Mouse (Mus musculus) neural tube, embryonic 15.5 days (tissue): ENCODE results near the gene Catsper1. TPM values are rescaled to one million over a fixed set of nuclear protein-coding genes. Genes with fewer than 3 reads are reported as not detected.

Experiments
- ATAC-seq: fragments of 200-750 bp; cut with Nextera tagmentation; 2 replicates; pipeline ENCODE4 v1.8.0; 2017; ENCODE audit warnings: mild to moderate bottlenecking, moderate TSS enrichment, moderate library complexity; ENCODE audit not compliant: low FRiP score
- H3K27ac ChIP-seq: fragments of 300-500 bp; sonication (generic); replicated peaks from 2 replicates; pipeline ENCODE4 v1.5.1; 2015; ENCODE audit warnings: mild to moderate bottlenecking, inconsistent platforms
- H3K27me3 ChIP-seq: fragments of 300-500 bp; sonication (generic); replicated peaks from 2 replicates; pipeline ENCODE4 v1.6.1; 2015; ENCODE audit warnings: inconsistent platforms
- H3K36me3 ChIP-seq: fragments of 300-500 bp; sonication (generic); 2 replicates; pipeline ENCODE4 v1.6.1; 2015; ENCODE audit warnings: inconsistent platforms
- H3K4me1 ChIP-seq: fragments of 300-500 bp; sonication (generic); 2 replicates; pipeline ENCODE4 v1.6.1; 2015; ENCODE audit warnings: inconsistent platforms
- H3K4me2 ChIP-seq: fragments of 300-500 bp; sonication (generic); 2 replicates; pipeline ENCODE4 v1.6.1; 2015; ENCODE audit warnings: inconsistent platforms, mild to moderate bottlenecking, moderate library complexity
- H3K4me3 ChIP-seq: fragments of 300-500 bp; sonication (generic); replicated peaks from 2 replicates; pipeline ENCODE4 v1.5.1; 2015; ENCODE audit warnings: mild to moderate bottlenecking, inconsistent platforms
- H3K9ac ChIP-seq: fragments of 300-500 bp; sonication (generic); replicated peaks from 2 replicates; pipeline ENCODE4 v1.6.1; 2015; ENCODE audit warnings: mild to moderate bottlenecking, inconsistent platforms
- H3K9me3 ChIP-seq: fragments of 300-500 bp; sonication (generic); replicated peaks from 2 replicates; pipeline ENCODE4 v1.6.1; 2016; ENCODE audit warnings: inconsistent platforms
- WGBS: fragments of 180-500 bp; shearing (Covaris S2); methylation state at CpG from one replicate; pipeline ENCODE4 v1.1.7; 2015; ENCODE audit warnings: mixed read lengths; 5-methylcytosine and 5-hydroxymethylcytosine counted together
- polyA plus RNA-seq: library from polyadenylated mRNA; unstranded; fragments of >200 nt; fragmentation: Nextera tagmentation; extraction: Ambion mirVana; gene quantifications from 2 replicates; pipeline ENCODE4 v1.2.1, GENCODE M21; 2015

Gene Catsper1
- polyA plus RNA-seq, 1 experiment from 2014 or later, result not detected

GRCm38 (mm10) chr19:5384715-5385114 lies 49.2 kb downstream of the Catsper1 start:
- no peak overlapping the region for H3K27ac ChIP-seq
- H3K27me3 ChIP-seq, result no peaks in the 10 kb centered on the region
- H3K9me3 ChIP-seq, result no peaks in the 10 kb centered on the region
- WGBS, result 90% methylated on average over 8 of the region's 8 CpGs
- no peak overlapping the region for H3K4me3 ChIP-seq
- H3K9ac ChIP-seq, result no peak overlapping the region
- ATAC-seq, result no peak
- peaks cover 29% of the 10 kb centered on the region for H3K4me1 ChIP-seq
- H3K4me2 ChIP-seq, result no peak overlapping the region
- peaks cover 62% of the 10 kb centered on the region for H3K36me3 ChIP-seq

- H3K4me2 ChIP-seq, result peak overlapping the region; percentile 91
- peak overlapping the region; percentile 80 for H3K9ac ChIP-seq
- peak; percentile 37; the same call in 1 of the 2 replicates for ATAC-seq
- no peaks in the 10 kb centered on the region for H3K27me3 ChIP-seq
- peaks cover 29% of the 10 kb centered on the region for H3K36me3 ChIP-seq
- peak overlapping the region; percentile 86 for H3K4me3 ChIP-seq
- H3K9me3 ChIP-seq, result no peaks in the 10 kb centered on the region
- under 1% methylated on average over 41 of the region's 43 CpGs for WGBS
- H3K27ac ChIP-seq, result peak overlapping the region; percentile 85
- H3K4me1 ChIP-seq, result peaks cover 44% of the 10 kb centered on the region
Measured at GRCm38 (mm10) chr19:5388011-5388441, 52.5 kb downstream of the Catsper1 start.

GRCm38 (mm10) chr19:5388588-5389242 lies 53.2 kb downstream of the Catsper1 start, which contains the start of gene Sart1:
Gene Sart1, minus strand, starts transcription at chr19:5388703.
- ATAC-seq, result peak; percentile 96
- Histone ChIP-seq H3K4me2 (peak within 1 kb of the TSS; percentile 91), H3K9me3 (no peaks in the 10 kb centered on the region), H3K27ac (peak within 1 kb of the TSS; percentile 85), H3K27me3 (no peaks in the 10 kb centered on the region), H3K4me3 (peak within 1 kb of the TSS; percentile 86), H3K36me3 (peaks cover 22% of the 10 kb centered on the region), H3K9ac (peak within 1 kb of the TSS; percentile 80), H3K4me1 (peaks cover 44% of the 10 kb centered on the region)
- 2% methylated on average over 42 of the region's 43 CpGs for WGBS

- H3K9ac ChIP-seq, result peak overlapping the region; percentile 77
- no peak overlapping the region for H3K27ac ChIP-seq
- H3K27me3 ChIP-seq, result no peaks in the 10 kb centered on the region
- peak overlapping the region; percentile 91 for H3K4me2 ChIP-seq
- 62% methylated on average over 12 of the region's 12 CpGs for WGBS
- peak overlapping the region; percentile 86 for H3K4me3 ChIP-seq
- no peak for ATAC-seq
- peaks cover 44% of the 10 kb centered on the region for H3K4me1 ChIP-seq
- H3K9me3 ChIP-seq, result no peaks in the 10 kb centered on the region
- H3K36me3 ChIP-seq, result peaks cover 12% of the 10 kb centered on the region
Measured at GRCm38 (mm10) chr19:5389647-5390046, 54.1 kb downstream of the Catsper1 start.

DNA sequence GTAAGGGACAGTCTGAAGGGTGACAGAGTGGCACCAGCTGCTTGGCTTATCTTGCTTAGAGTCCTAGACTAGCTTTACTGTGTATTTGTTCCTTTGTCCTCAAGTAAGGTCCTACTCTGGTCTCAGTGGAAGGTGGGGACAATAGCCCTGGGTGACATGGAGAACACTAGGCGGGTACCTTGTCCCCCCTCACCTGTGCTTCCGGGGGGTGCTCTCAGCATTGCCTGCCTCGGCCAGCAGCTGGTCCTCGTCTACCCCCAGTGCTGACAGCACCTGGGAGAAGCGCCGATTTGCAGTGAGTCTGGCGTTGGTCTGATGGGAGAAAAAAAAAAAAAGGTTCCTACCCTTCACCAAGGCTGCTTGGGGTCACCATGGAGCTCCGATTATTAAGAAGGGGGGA lies 54.9 kb downstream of the Catsper1 start:
- WGBS, result 90% methylated on average over 8 of the region's 8 CpGs
- peak overlapping the region; percentile 91 for H3K4me2 ChIP-seq
- ATAC-seq, result no peak

DNA sequence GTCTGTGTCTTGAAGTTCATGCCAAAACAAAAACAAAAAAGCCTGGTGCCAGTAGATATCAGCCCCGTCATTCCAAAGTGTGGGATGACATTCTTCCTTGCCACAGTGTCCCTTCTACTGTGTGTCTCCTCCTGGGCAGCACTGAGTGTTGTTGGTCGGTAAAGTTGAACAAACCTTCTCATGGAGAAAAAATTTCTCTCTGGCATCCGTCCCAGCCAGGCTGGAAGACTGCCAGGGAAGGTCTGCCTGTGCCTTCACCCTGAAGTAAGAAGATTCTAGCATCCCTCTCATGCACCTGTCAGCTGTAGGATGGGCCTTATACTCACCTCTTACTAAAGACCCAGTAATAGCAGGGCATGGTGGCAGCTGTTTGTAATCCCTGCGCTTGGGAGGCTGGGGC lies 57.4 kb downstream of the Catsper1 start:
- Histone ChIP-seq H3K4me3 (no peak overlapping the region), H3K4me1 (peaks cover 23% of the 10 kb centered on the region), H3K9me3 (no peaks in the 10 kb centered on the region), H3K36me3 (no peaks in the 10 kb centered on the region), H3K27ac (no peak overlapping the region), H3K27me3 (no peaks in the 10 kb centered on the region), H3K4me2 (no peak overlapping the region), H3K9ac (no peak overlapping the region)
- no peak for ATAC-seq
- WGBS, result 72% methylated on average over 4 of the region's 4 CpGs

More for the DNA sequence above, 54.9 kb downstream of the Catsper1 start:
- H3K9me3 ChIP-seq, result no peaks in the 10 kb centered on the region
- H3K36me3 ChIP-seq, result peaks cover 5% of the 10 kb centered on the region
- no peak overlapping the region for H3K9ac ChIP-seq
- H3K4me3 ChIP-seq, result peak overlapping the region; percentile 86; the same call in 1 of the 2 replicates
- H3K27me3 ChIP-seq, result no peaks in the 10 kb centered on the region
- peaks cover 44% of the 10 kb centered on the region for H3K4me1 ChIP-seq
- H3K27ac ChIP-seq, result no peak overlapping the region

Other genes starting within 250 kb of the Catsper1 start
- 56.8 and 66.1 TPM in 2 replicates for gene Yif1a, start 247.2 kb upstream of the Catsper1 start, polyA plus RNA-seq
- gene Cnih2, start 237.2 kb upstream of the Catsper1 start, polyA plus RNA-seq, result 294 and 369 TPM in 2 replicates
- gene Rab1b, start 228.7 kb upstream of the Catsper1 start, polyA plus RNA-seq, result 205 and 218 TPM in 2 replicates
- gene Klc2, start 217.2 kb upstream of the Catsper1 start, polyA plus RNA-seq, result 82.4 and 94.5 TPM in 2 replicates
- 47.6 and 51.0 TPM in 2 replicates for gene Pacs1, start 62.6 kb upstream of the Catsper1 start, polyA plus RNA-seq
- 300 and 331 TPM in 2 replicates for gene Sf3b2, start 40.3 kb upstream of the Catsper1 start, polyA plus RNA-seq
- gene Gal3st3, start 37.4 kb upstream of the Catsper1 start, polyA plus RNA-seq, result 37.8 and 42.0 TPM in 2 replicates
- gene Cst6, start 13.8 kb downstream of the Catsper1 start, polyA plus RNA-seq, result 8.0 and 10.0 TPM in 2 replicates
- 42.6 and 42.8 TPM in 2 replicates for gene Eif1ad, start 31.0 kb downstream of the Catsper1 start, polyA plus RNA-seq
- gene Banf1, start 31.4 kb downstream of the Catsper1 start, polyA plus RNA-seq, result 312 and 353 TPM in 2 replicates
- 66.5 and 72.8 TPM in 2 replicates for gene Sart1, start 53.0 kb downstream of the Catsper1 start, polyA plus RNA-seq
- 0.59 TPM in 1 of 2 replicates, not detected in the other for gene Tsga10ip, start 66.8 kb downstream of the Catsper1 start, polyA plus RNA-seq
- 300 and 329 TPM in 2 replicates for gene Drap1, start 89.2 kb downstream of the Catsper1 start, polyA plus RNA-seq
- 84.7 and 87.3 TPM in 2 replicates for gene AI837181, start 89.4 kb downstream of the Catsper1 start, polyA plus RNA-seq
- gene Fosl1, start 111.8 kb downstream of the Catsper1 start, polyA plus RNA-seq, result 0.45 TPM in 1 of 2 replicates, not detected in the other
- gene Ccdc85b, start 122.2 kb downstream of the Catsper1 start, polyA plus RNA-seq, result 12.6 and 15.0 TPM in 2 replicates
- 151 and 154 TPM in 2 replicates for gene Fibp, start 124.9 kb downstream of the Catsper1 start, polyA plus RNA-seq
- gene Ctsw, start 132.8 kb downstream of the Catsper1 start, polyA plus RNA-seq, result 4.5 and 9.0 TPM in 2 replicates
- 54.0 and 62.6 TPM in 2 replicates for gene Efemp2, start 138.2 kb downstream of the Catsper1 start, polyA plus RNA-seq
- gene Mus81, start 152.7 kb downstream of the Catsper1 start, polyA plus RNA-seq, result 48.0 and 48.4 TPM in 2 replicates
- gene Cfl1, start 154.7 kb downstream of the Catsper1 start, polyA plus RNA-seq, result 3,233 and 3,320 TPM in 2 replicates
- 0.20 and 0.42 TPM in 2 replicates for gene 1700020D05Rik, start 168.0 kb downstream of the Catsper1 start, polyA plus RNA-seq
- gene Snx32, start 174.8 kb downstream of the Catsper1 start, polyA plus RNA-seq, result 82.1 and 103 TPM in 2 replicates
- 0.06 and 2.0 TPM in 2 replicates for gene Ovol1, start 224.9 kb downstream of the Catsper1 start, polyA plus RNA-seq
- gene Ap5b1, start 232.3 kb downstream of the Catsper1 start, polyA plus RNA-seq, result 2.7 and 4.7 TPM in 2 replicates